Mouse (Mus musculus) myocyte (in vitro differentiated cells): ENCODE results near the gene Bend5.

Experiments
- CEBPB ChIP-seq: IDR thresholded peaks from 2 replicates; pipeline ENCODE4 v1.6.1; 2011; ENCODE audit warnings: mild to moderate bottlenecking, moderate library complexity; ENCODE audit not compliant: poor library complexity, insufficient read depth, severe bottlenecking
- E2F4 ChIP-seq: IDR thresholded peaks from one replicate; pipeline ENCODE4 v1.6.1; 2011; ENCODE audit warnings: mild to moderate bottlenecking, control low read depth, moderate library complexity; ENCODE audit not compliant: insufficient read depth
- MAX ChIP-seq: IDR thresholded peaks from one replicate; pipeline ENCODE4 v1.6.1; 2011; ENCODE audit warnings: low read depth, mild to moderate bottlenecking, control low read depth
- MYOG ChIP-seq, 3 experiments: IDR thresholded peaks; one replicate each; pipeline ENCODE4 v1.6.1; 2011; ENCODE audit warnings: control low read depth in 2 of 3, low read depth in 2 of 3, mild to moderate bottlenecking in 2 of 3; ENCODE audit not compliant: insufficient read length in 2 of 3, control insufficient read depth in 1 of 3, insufficient read depth in 1 of 3
- POLR2A ChIP-seq: IDR thresholded peaks from one replicate; pipeline ENCODE4 v1.6.1; 2011; ENCODE audit warnings: low read depth, mild to moderate bottlenecking, control low read depth, moderate library complexity; ENCODE audit not compliant: insufficient read length
- POLR2AphosphoS2 ChIP-seq: IDR thresholded peaks from one replicate; pipeline ENCODE4 v1.6.1; 2011; ENCODE audit warnings: low read depth, control low read depth; ENCODE audit not compliant: insufficient read length
- SRF ChIP-seq: IDR thresholded peaks from one replicate; pipeline ENCODE4 v1.6.1; 2011; ENCODE audit warnings: low read depth; ENCODE audit not compliant: control insufficient read depth, insufficient read length
- TCF3 ChIP-seq: IDR thresholded peaks from one replicate; pipeline ENCODE4 v1.6.1; 2011; ENCODE audit warnings: low read depth, control low read depth; ENCODE audit not compliant: insufficient read length
- USF1 ChIP-seq: IDR thresholded peaks from one replicate; pipeline ENCODE4 v1.6.1; 2011; ENCODE audit warnings: low read depth, mild to moderate bottlenecking, control low read depth, moderate library complexity

GRCm38 (mm10) chr4:111487233-111487843, 72.5 kb downstream of the Bend5 start:
- no peak for TF ChIP-seq MYOG (IDR thresholded peaks at IDR 0.05; ENCODE audit: control insufficient read depth in 1 of 3, insufficient read depth in 1 of 3, insufficient read length in 2 of 3, low read depth in 2 of 3)
- TF ChIP-seq POLR2A: no peak
- TF ChIP-seq SRF: no peak
- TF ChIP-seq POLR2AphosphoS2: no peak
- TF ChIP-seq MAX: no peak
- no peak for TF ChIP-seq USF1
- TF ChIP-seq CEBPB: no peak
- TF ChIP-seq TCF3: no peak
- TF ChIP-seq E2F4: no peak
